Mouse (Mus musculus) thymus, postnatal 14 days (tissue): ENCODE results near the gene Wapl.
A peak's percentile ranks its signal among the peaks of the same experiment; 100 is the strongest.

Experiments used
- DNase-seq: peaks from one replicate; pipeline ENCODE4 v3.0.0; 2021

Wapl gene

GRCm38 (mm10) chr14:34776719-34777385 is 103.1 kb downstream of the Wapl start:
- DNase-seq, result no peak

- DNase-seq, result peak; percentile 70
These were observed 104.1 kb downstream of the Wapl start for GRCm38 (mm10) chr14:34777810-34778209.

GRCm38 (mm10) chr14:34778760-34779159 is 105.0 kb downstream of the Wapl start:
- DNase-seq, result no peak

GRCm38 (mm10) chr14:34793406-34794037 is 119.8 kb downstream of the Wapl start:
- DNase-seq, result no peak
